Mouse (Mus musculus) inflammation-experienced regulatory T-cells, adult 6 months (primary cell): Measurements from ENCODE around the gene Ap2a1. TPM values are rescaled to one million over a fixed set of nuclear protein-coding genes. Genes with fewer than 3 reads are reported as not detected.
"Not testable (repeated sequence)": the region's sequence is repeated elsewhere in the genome, so short reads cannot be mapped to it uniquely, and the experiment has no call there.

Experiments used
- ATAC-seq: one replicate; pipeline ENCODE4 v1.8.0; 2017
- polyA plus RNA-seq, 3 experiments: library from polyadenylated mRNA; unstranded; fragments of 100-300 nt; shearing (Covaris generic); gene quantifications; one replicate each; pipeline ENCODE4 v1.2.1; 2017

Ap2a1 gene
- polyA plus RNA-seq, 3 experiments from 2014 or later = 6.1 to 12.1 (median 7.1) TPM

DNA sequence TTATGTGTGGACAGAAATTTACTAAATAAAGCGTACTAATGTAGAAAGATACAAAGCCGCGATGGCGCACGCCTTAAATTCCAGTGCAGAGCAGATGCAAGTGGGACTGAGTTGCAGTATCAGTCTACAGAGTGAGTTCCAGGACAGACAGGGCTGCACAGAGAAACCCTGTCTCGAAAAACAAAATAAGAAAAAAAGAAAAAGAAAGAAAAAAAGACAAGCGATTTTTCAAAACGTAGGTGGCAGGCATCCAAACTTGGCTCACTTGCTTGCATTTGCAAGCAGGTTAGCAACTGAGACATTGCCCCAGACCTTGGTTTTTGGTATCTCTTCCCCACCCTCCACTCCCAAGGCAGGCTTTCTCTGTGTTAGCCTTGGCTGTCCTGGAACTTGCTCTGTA lies 36.1 kb downstream of the Ap2a1 start:
- no peak for ATAC-seq

DNA sequence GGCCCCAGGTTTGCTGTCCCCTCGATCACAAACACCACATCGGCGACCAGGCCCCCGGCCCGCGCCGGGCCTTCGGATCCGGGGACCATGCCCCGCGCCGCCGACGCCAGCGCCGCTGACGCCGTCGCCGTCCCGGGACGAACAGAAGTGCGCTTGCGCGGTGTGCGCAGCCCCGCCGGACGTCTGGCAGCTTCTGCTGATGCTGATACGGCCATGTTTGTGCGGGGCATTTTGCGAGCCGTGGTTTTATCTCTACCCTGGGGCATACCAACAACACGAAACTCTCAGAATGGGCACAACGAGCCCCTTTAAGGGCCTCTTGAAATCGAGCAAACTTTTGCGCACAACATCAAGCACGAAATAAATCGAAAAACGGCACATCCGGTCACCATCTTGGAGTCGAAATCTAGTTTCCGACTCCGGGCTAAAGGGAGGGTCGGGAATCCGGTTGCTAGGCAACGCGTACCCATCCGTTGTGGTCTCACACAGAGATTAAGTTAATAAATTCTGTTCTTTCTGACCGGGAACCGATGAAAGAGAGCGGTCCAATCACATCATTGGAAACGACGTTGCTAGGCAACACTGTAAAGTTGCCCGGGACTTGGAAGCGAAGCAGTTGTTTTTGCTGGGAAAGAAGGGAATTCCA lies 36.9 kb downstream of the Ap2a1 start, which contains the start of gene Med25:
Med25 (minus strand) TSS at position 437 of the 646 bp plus-strand sequence.
- peak; percentile 42 for ATAC-seq

DNA sequence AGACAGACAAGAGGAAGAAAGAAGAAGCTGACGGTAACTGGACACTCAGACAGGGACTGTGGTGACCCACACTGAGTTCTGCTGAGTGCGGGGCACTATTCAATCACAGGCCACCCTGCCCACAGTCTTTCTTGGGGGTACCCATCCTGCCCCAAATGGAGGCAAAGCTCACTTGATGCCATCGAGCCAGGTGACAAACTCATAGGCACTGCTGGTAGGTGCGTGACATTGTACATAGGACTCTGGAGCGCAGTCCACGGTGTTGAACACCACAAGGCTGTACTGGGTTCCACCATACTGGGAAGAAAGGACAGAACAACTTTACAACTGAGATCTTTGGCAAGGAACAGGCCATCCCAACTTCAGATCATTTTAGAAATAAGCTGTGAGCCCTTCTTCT lies 37.7 kb downstream of the Ap2a1 start:
- ATAC-seq = no peak

DNA sequence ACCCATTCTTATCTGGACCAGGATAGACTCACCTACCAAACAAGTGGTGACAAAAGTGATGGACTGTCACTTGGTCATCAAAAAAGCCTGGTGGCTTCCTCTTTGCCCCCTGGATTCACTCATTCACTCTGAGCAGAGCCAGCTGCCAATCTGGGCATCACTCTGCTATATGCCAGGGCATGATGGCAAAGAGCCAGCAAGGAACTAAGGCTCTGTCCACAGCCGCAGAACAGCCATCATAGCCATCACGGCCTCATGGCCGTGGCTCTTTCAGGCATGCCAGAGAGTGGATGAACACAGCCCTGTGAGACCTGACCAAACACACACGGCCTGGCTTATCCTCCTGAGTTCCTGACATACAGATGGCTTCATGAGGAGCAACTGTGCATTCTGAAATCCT lies 38.6 kb downstream of the Ap2a1 start:
- no peak for ATAC-seq

DNA sequence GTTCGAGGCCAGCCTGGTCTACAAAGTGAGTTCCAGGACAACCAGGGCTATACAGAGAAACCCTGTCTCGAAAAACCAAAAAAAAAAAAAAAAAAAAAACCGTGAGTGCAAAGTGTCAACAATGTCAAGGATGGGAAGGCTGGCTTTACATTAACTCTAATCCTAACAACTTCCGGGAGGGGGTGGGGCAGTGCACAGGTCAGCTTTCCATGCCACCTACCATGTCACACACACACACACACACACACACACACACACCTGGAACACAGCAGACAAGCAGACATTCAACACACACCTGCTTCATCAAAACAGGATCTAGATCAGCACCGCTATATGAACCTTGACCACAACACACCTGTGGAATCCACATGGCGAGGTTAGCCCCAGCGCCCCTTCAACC lies 39.1 kb downstream of the Ap2a1 start:
- no peak for ATAC-seq

DNA sequence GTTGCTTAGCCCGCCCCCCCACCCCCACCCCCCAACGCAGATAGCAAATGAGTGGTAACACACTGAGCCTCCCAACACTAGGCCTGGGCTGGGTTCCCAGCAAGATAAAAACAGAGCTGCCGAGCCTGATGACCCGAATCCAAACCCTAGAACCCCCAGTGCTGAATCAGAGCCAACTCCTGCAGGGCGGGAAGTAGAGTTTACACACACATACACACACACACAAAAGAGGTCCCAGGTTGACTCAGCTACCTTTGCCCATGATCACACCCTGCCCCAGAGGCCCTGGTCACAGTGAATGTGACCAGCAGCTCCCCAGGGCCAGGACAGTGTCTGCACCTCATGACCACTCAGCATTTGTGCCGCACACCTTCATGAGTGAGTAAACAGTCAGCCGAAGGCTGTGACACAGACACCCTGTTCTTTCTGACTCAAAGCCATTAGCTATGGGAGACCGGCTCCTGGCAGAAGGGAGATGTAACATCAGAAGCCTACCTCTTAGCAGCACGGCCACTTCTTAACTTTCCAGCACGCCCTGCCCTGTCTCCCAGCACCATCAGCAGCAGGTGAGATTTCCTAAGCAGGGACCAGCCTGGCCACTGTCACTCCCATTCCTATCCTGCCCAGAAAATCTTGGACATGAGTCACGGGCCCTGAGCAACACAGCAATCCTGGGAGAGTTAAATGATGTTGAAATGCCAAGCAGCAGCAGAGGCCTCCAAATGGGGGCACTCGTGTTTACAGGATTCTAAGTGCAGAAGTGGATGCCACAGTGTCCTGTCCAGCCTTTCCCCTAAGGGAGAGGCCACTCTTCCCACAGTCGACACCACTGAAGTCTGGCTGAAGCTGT lies 40.8 kb downstream of the Ap2a1 start:
- ATAC-seq = no peak

DNA sequence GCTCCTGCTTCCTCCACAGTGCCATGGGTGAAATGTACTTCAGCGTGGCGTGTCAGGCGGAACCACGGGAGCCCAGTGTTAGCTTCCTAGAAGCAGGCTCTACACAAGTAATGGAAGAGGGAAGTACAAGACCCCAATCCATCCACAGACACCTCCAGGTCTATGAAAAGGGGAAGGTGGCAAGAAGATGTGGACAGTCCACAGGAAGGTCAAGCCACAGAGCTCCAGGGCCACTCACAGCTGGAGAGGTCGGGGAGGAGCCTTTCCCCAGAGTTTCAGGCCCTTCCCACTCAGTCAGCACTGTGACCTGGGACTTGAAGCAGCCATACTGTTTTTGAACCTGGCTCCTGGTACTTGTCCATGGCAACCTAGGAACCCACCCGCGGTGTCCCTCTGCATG lies 42.3 kb downstream of the Ap2a1 start:
- ATAC-seq = no peak

DNA sequence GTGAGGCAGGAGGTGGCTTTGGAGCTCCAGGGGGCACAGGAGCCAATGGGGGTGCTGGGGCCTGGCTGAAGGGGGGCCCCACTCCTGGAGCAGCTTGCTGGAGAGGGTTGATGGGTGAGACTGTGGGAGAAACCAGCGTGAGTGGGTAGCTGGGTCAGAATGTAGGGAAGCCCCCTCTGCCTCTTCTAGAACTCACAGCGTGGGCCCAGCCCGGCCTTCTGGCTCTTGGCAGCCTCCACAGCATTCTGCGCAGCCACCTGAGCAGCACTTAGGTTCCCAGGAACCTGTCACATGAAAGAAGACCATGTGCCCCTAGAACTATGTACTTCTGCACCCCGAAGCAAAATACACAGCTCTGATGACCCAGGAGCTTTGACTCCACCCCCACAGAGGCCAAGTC lies 44.7 kb downstream of the Ap2a1 start:
- ATAC-seq = no peak

DNA sequence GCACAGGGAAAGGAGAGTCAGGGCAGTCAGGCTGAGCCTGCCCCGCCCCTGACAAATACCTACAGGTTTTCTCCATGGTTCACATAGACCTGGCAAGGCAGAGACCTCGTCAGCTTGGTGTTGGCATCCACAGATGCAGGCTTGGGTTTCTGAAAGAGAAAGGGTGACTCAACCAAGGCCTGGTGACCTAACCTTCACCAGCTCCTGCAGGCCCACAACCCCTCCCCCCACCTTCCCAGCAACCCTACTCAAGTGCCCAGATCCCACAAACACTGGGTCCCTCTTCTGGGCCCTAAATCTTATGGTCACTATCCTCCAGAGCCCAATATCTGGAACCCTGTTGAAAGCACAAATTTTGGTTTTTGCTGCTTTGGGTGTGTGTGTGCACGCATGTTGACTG lies 46.3 kb downstream of the Ap2a1 start:
- ATAC-seq = no peak

DNA sequence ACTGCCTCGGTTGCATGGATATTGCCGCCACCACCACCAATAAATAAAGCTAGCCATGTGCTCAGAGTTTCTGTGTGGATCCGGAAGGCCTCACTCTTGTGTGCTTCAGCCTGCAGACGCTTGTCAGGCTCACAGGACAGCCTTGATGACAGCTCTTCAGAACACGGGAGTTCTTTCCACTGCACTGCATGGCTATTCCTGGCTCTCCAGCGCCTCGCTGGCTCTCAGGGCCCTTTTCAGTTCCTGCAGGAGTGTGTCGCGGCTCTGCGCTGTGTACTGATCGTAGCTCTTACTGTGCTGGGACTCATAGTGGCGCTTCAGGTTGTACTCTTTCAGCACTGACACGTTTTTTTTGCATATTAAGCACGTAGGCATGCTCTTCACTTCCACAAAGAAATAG lies 51.5 kb downstream of the Ap2a1 start:
- ATAC-seq = no peak

DNA sequence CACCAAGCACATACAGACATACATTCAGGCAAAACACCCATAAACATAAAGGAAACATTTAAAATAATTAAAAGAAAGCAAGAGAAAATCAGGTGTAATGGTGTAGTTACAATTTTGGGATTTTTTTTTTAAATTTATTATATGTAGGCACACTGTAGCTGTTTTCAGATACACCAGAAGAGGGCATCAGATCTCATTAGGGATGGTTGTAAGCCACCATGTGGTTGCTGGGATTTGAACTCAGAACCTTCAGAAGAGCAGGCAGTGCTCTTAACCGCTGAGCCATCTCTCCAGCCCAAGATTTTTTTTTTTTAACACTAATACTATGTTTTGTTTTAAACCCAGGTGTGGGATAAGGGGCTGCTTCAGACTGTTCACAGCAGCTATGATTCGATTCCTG lies 57.5 kb downstream of the Ap2a1 start:
- not testable (repeated sequence) for ATAC-seq

DNA sequence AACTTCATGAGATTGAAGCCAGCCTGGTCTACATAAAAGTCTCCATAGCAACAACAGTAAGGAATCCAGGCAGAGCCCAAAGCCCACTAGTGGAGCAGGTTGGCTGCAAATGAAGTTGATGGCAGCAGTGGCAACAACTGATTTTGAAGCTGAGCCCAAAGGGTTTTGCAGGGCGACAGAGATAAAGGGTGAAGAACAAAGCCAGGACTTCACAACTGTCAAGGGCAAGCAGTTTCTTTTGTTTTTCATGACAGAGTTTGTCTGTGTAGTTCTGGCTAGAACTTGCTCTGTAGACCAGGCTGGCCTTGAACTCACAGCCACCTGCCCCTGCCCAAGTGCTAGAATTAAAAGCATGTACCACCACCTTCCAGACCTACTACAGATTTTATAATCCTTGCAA lies 58.1 kb downstream of the Ap2a1 start:
- no peak for ATAC-seq

DNA sequence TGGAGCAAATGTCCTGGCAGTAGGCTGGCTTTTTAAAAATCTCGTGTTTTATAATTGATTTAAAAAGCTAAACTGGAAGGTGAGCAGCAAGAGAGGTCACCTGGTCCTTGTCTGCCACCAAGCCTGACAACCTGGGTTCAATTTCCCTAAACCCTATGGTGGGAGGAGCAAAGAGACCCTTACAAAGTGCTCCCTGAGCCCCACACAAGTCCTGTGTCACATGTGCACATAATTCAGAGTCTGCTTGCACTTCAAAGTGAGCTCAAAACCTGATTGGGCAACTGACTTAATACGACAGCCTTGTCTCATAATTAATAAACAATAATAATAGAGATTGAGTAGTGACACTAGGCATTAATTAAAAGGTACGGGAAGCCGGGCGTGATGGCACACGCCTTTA lies 58.7 kb downstream of the Ap2a1 start:
- ATAC-seq = no peak

DNA sequence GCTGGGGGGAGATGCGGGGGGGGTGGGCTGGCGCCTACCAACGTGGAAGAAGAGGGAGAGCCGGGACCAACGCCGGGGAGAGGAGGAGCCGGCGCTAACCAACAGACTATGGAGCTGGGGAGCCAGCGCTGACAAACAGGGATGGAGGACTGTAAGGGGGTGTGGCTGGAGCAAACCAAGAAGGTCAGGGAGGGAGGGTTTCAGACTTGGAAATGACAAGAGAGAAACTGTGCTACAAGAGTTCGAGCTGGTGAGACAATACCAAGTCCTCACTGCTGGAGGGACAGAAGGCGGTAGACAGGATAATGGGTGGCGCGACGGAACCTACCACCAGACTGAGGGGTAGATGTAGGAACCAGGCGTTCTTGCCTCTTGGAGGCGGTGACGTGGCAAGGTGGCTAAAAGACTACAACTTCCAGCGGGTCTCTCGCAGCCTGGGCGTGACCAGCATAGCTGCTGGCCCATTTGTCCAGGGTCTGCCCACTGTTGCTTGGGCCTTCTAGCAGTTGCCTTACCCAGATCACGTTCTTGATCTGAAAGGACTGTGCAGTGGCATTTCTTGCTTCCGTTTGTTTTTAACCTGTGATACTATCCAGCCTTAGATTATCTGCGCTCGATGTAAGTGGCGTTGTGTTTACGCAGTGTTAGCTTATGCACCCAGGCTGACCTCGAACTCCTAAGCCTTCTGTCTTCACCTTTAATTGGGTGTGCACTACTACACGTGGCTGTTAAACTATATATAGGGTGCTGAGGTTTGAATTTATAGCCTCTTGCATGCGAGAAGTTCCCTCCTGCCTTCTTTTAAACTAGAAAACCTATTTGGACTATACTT lies 59.4 kb downstream of the Ap2a1 start, which contains the start of gene Ptov1:
Ptov1 (minus strand) TSS at position 92 of the 832 bp plus-strand sequence.
- peak; percentile 89 for ATAC-seq

DNA sequence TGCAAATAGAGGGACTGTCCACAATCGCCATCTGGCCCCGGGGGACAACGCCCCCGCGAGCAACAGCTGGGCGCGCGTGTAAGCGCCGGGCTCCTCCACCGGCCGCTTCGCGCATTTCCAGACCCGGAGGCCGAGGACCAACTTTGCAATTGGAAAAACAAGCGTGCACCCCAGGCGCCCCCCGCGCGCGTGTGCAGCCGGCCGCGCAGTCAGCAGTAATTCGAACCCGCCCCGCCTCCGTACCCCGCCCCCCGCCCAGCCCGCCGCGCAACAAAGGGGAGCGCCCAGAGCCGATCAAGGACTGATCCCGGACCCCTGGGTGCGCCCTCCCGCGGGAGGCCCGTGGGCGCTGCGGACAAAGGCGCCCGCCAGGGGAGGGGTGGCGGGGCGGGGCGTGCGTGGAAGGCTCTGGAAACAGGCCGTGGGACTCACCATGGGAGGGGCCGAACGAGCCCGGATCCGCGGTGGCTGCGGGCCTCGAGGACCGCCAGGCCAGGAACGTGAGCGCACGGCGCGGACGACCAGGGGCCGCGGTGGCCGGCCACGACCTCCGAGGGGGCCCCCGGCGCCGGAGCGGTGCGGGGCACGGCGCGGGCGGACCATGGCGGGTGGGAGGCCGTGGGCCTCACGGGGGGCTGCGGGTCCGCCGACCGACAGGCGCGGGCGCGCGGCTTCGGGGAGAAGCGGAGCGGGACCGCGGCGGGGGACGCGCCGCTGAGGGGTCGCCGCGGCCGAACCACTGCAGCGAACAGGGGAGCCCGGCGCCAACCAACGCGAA lies 60.2 kb downstream of the Ap2a1 start:
- no peak for ATAC-seq

DNA sequence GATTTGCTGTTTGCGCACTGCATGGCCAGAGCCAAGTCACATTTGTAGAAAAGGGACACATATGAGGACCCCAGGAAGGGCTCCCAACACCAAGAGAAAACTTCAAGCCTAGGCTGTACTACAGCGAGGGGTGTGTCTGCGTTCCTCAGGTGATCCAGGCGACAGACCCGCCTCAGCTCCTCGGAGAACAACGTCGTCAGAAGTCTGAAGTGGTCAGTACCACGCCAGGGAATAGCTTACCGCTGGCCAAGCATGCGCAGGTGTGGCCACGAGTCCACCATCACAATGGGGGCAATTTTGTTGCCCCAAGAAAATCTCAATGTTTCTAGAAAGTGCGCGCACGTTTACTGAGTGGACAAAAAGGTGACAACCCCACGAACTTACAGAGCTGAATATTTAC lies 60.8 kb downstream of the Ap2a1 start:
- no peak for ATAC-seq

DNA sequence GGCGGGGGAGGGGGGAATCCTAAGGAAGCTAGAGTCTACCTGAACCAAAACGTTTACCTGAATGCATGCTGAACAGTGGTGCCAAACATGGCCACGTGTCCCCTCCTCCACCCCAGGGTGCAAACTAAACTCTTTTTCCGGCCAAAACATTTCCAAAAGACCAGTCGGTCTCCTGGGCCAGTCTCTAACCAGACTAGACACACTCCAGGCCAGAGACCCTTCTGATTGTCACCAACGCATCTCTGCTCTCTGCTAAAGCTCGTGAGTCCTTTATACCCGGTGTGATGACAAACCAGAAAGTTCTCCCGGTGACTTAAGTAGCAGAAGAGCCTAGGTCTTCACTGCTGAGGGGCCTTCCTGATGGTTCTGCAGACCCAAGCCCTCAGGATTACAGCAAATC lies 61.5 kb downstream of the Ap2a1 start:
- ATAC-seq = no peak

DNA sequence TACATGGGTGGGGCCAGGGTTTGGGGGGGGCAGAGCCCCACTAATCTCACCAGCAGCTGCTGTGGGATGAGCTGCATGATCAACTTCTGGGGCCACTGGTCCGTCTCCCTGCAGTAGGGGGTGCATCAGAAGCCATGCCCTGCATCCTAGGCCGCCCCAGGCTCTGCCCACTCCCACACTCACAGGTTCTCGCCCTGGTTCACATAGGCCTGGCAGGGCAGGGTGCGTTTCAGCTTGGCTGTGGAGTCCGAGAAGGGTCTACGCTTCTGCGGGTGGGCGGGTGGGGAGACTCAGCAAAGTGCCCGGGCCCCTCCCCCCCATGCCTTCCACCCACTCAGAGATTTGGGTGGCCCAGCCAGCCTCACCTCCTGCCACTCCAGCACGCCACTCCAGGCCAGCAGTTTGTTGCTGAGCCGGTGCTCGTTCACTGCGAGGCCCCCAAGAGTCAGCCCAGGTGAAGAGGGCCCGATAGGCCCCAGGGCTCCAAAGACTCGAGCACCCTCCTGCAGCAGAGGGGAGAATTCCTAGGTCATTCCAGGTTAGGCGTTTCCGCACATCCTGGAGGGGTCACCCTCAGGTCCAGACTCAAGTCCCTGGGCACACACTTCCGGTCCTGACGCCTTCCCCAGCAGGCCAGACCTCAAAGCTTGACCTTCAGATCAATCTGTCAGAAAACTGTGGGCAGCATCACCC lies 62.1 kb downstream of the Ap2a1 start:
- ATAC-seq = no peak

DNA sequence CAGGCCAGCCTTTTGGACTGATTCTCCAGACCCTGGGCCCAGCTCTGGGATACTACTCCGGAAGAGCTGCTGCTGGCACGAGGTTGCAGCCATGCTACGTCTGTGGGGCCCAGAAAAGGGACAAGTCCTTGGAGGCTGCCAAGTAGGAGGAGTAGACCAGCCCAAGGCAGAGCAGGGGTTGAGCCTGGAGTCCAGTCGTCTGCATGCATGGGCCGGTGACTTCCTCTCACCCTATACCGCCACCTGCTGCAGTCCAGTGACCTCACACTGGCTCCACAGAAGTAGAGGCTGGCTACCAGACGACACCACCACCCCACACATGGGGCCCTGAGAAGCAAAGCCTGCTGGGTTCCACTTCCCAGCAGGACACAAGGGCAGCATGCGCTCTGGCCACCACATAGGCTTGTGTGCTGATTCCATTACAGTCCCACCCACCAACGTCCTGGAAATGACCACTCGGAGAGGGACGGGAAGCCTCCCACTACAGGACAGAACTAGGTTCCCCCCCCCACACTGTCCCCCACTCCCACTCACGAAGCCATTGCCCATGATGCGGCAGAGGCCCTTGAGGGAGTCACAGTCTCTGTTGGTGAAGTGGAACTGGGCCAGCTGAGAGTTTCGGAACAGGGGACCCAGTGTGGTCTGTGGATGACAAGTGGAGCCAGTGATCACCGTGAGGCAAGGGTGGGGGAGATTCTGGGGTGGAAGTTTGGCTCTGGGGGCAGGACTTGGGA lies 62.9 kb downstream of the Ap2a1 start:
- ATAC-seq = no peak

DNA sequence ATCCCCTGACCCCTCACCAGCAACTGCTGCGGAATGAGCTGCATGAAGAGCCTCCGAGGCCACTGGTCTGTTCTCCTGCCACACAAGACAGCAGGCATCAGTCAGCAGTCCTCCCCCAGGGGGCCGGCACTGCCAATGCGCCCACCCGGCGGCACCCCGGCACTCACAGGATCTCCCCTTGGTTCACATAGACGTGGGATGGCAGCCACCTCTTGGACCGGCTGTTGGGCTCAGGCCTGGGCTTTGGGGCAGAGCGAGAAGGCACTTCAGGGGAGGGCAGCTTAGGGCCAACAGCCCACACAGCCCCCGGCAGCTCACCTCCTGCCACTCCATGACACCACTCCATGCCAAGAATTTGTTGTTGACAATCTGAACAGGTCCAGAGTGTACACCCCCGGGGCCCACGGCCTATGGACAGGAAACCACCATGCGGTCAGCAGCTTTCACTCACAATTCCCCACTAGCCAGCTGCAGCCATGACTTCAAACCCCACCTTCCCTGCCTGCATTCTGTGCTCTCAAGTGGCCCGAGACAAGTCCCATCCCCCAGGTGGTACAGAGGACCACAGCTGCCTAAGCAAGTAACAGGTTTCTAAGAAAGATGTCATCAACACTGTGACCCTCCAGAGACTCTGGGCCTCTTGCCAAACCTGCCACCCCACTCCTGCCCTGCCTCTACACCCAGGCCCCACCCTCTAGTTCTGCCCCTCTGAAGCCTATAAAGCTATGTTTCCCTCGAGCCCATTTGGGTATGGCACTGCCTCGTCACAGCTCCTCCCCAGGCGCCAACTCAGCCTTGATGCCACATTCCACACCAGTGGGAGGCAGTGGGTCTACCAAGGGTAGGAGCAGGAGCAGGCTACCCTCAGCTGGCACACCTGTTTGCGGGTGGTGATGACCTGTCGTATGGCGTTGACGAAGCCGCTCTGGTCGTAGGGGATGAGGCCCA lies 64.4 kb downstream of the Ap2a1 start:
- no peak for ATAC-seq
